Mouse (Mus musculus) heart, postnatal 36 days (tissue): ENCODE results near the gene Runx2. TPM values are rescaled to one million over a fixed set of nuclear protein-coding genes. Genes with fewer than 3 reads are reported as not detected.

Source experiments
- DNase-seq, 2 experiments: peaks; one replicate each; pipeline ENCODE4 v3.0.0; 2021 to 2022
- intact Hi-C: fragments of 180-260 bp; cut with DNase I; formaldehyde crosslinking; loops from one replicate; pipeline ENCODE4 v1.15.1; 2025
- total RNA-seq, 2 experiments: library from RNA; stranded (reverse); gene quantifications; 2 replicates each; pipeline ENCODE4 v1.2.3; 2021

Gene Runx2
- total RNA-seq: under 1 TPM; 0.30 to 0.50 TPM

- no peak for DNase-seq
- intact Hi-C loops: no loop called here
Observed at GRCm38 (mm10) chr17:44814508-44815175, at the start of gene Runx2. Gene Runx2, minus strand, starts transcription at chr17:44814797.

- DNase-seq: no peak
- intact Hi-C loops: no loop called here
Observed at GRCm38 (mm10) chr17:44863165-44863564, 48.6 kb upstream of the Runx2 start.

- no peak for DNase-seq
- intact Hi-C loops: no loop called here
Observed at GRCm38 (mm10) chr17:44842184-44842583, 27.6 kb upstream of the Runx2 start.

GRCm38 (mm10) chr17:44831201-44831600, 16.6 kb upstream of the Runx2 start:
- no peak for DNase-seq
- intact Hi-C loops: no loop called here

GRCm38 (mm10) chr17:44829587-44829986, 15.0 kb upstream of the Runx2 start:
- intact Hi-C loops: no loop called here

GRCm38 (mm10) chr17:44827964-44828363, 13.4 kb upstream of the Runx2 start:
- intact Hi-C loops: no loop called here
- no peak for DNase-seq

More at GRCm38 (mm10) chr17:44829587-44829986, 15.0 kb upstream of the Runx2 start:
- no peak for DNase-seq

- intact Hi-C loops: no loop called here
- no peak for DNase-seq
Observed at GRCm38 (mm10) chr17:44827124-44827523, 12.5 kb upstream of the Runx2 start.

GRCm38 (mm10) chr17:44821940-44822339, 7.3 kb upstream of the Runx2 start:
- no peak for DNase-seq
- intact Hi-C loops: no loop called here

GRCm38 (mm10) chr17:44819816-44820215, 5.2 kb upstream of the Runx2 start:
- no peak for DNase-seq
- intact Hi-C loops: no loop called here

GRCm38 (mm10) chr17:44818825-44819224, 4.2 kb upstream of the Runx2 start:
- intact Hi-C loops: no loop called here
- DNase-seq: no peak

- intact Hi-C loops: no loop called here
- no peak for DNase-seq
Observed at GRCm38 (mm10) chr17:44807031-44807430, 7.6 kb downstream of the Runx2 start.

GRCm38 (mm10) chr17:44797331-44797730, 17.3 kb downstream of the Runx2 start:
- intact Hi-C loops: no loop called here
- DNase-seq: no peak

- DNase-seq: no peak
- intact Hi-C loops: no loop called here
Observed at GRCm38 (mm10) chr17:44792218-44792917, 22.2 kb downstream of the Runx2 start.

GRCm38 (mm10) chr17:44788982-44789747, 25.4 kb downstream of the Runx2 start:
- intact Hi-C loops: no loop called here
- no peak for DNase-seq

GRCm38 (mm10) chr17:44783143-44783542, 31.5 kb downstream of the Runx2 start:
- no peak for DNase-seq
- intact Hi-C loops: no loop called here

- intact Hi-C loops: no loop called here
- no peak for DNase-seq
Observed at GRCm38 (mm10) chr17:44782366-44782765, 32.2 kb downstream of the Runx2 start.

GRCm38 (mm10) chr17:44780353-44780752, 34.2 kb downstream of the Runx2 start:
- intact Hi-C loops: no loop called here
- DNase-seq: no peak

GRCm38 (mm10) chr17:44778141-44778540, 36.5 kb downstream of the Runx2 start:
- DNase-seq: no peak
- intact Hi-C loops: no loop called here

GRCm38 (mm10) chr17:44777337-44777804, 37.2 kb downstream of the Runx2 start:
- DNase-seq: peak; percentile 59 to 73

GRCm38 (mm10) chr17:44776738-44777270, 37.8 kb downstream of the Runx2 start, which contains the start of gene Supt3:
Gene Supt3, plus strand, starts transcription at chr17:44777152.
- intact Hi-C loops: loop anchor here (1.0 kb wide), 1 partner anchor 41 kb away; no protein-coding TSS in a partner anchor
- DNase-seq: peak; percentile 98 to 99

More at GRCm38 (mm10) chr17:44777337-44777804, 37.2 kb downstream of the Runx2 start:
- intact Hi-C loops: no loop called here

GRCm38 (mm10) chr17:44772576-44772975, 42.0 kb downstream of the Runx2 start:
- intact Hi-C loops: no loop called here
- DNase-seq: no peak
